Mouse (Mus musculus) small intestine, adult 2 months (tissue): ENCODE measurements around the gene Cbx1. TPM values are rescaled to one million over a fixed set of nuclear protein-coding genes. Genes with fewer than 3 reads are reported as not detected.
A peak's percentile ranks its signal among the peaks of the same experiment; 100 is the strongest.

Experiments used
- H3K27ac ChIP-seq: fragments of 200-500 bp; 2 replicates; pipeline ENCODE4 v1.5.1; 2012; ENCODE audit warnings: low read depth, low read length, control low read depth, inconsistent platforms; ENCODE audit not compliant: insufficient read depth
- H3K27me3 ChIP-seq: fragments of 200-500 bp; 2 replicates; pipeline ENCODE4 v1.6.1; 2012; ENCODE audit warnings: mild to moderate bottlenecking, moderate library complexity, low read length, inconsistent platforms; ENCODE audit not compliant: control insufficient read depth, insufficient read depth
- H3K36me3 ChIP-seq: fragments of 200-500 bp; 2 replicates; pipeline ENCODE4 v1.6.1; 2012; ENCODE audit warnings: mild to moderate bottlenecking, low read length, control low read depth, inconsistent platforms; ENCODE audit not compliant: control insufficient read depth, insufficient read depth
- H3K4me1 ChIP-seq: fragments of 200-500 bp; 2 replicates; pipeline ENCODE4 v1.6.1; 2012; ENCODE audit warnings: low read length, inconsistent platforms, mixed read lengths; ENCODE audit not compliant: control insufficient read depth, insufficient read depth, insufficient read length
- H3K4me3 ChIP-seq: fragments of 200-500 bp; 2 replicates; pipeline ENCODE4 v1.5.1; 2012; ENCODE audit warnings: low read depth, mild to moderate bottlenecking, control low read depth, inconsistent platforms, low read length, moderate library complexity
- CTCF ChIP-seq: fragments of 200-500 bp; IDR thresholded peaks from 2 replicates; pipeline ENCODE4 v1.5.1; 2012; ENCODE audit warnings: low read depth, mild to moderate bottlenecking, control low read depth, inconsistent platforms, low read length, moderate library complexity, mixed read lengths; ENCODE audit not compliant: insufficient replicate concordance, insufficient read length; ENCODE audit errors: extremely low read depth
- POLR2A ChIP-seq: fragments of 200-500 bp; IDR thresholded peaks from 2 replicates; pipeline ENCODE4 v1.6.1; 2012; ENCODE audit warnings: low read depth, mild to moderate bottlenecking, control low read depth, inconsistent platforms, low read length, moderate library complexity
- WGBS: fragments of 180-500 bp; shearing (Covaris S2); methylation state at CpG from one replicate; pipeline ENCODE4 v1.1.7; 2018; 5-methylcytosine and 5-hydroxymethylcytosine counted together
- polyA plus RNA-seq: library from polyadenylated mRNA; depleted of rRNA; stranded (reverse); fragments of >200 nt; gene quantifications from 2 replicates; pipeline ENCODE4 v1.2.3, GENCODE M21; 2012

The Cbx1 gene
- polyA plus RNA-seq, 1 experiment = 18.1 TPM

DNA sequence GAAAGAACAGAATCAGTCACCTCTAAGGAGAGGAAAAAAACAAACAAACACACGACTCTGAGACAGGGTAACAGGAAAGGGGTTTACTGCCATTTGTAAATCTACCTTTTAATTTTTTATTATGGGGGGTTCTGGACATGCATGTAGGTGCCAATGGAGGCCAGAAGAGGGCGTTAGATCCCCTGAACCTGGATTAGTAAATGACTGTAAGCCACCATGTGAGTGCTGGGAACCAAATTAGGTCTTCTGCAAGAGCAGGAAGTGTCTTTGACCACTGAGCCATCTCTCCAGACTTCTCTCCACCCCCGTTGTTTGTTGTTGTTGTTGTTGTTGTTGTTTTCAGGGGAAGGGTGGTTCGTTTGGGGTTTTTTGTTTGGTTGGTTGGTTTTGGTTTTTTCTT lies 31.5 kb upstream of the Cbx1 start:
- no peaks in the 10 kb centered on the region for H3K36me3 ChIP-seq
- no peak overlapping the region for H3K4me3 ChIP-seq
- 48% methylated on average over 4 of the region's 4 CpGs for WGBS
- H3K27me3 ChIP-seq = no peaks in the 10 kb centered on the region
- H3K27ac ChIP-seq = no peak overlapping the region
- no peaks in the 10 kb centered on the region for H3K4me1 ChIP-seq
- TF ChIP-seq POLR2A (no peak), CTCF (no peak)

DNA sequence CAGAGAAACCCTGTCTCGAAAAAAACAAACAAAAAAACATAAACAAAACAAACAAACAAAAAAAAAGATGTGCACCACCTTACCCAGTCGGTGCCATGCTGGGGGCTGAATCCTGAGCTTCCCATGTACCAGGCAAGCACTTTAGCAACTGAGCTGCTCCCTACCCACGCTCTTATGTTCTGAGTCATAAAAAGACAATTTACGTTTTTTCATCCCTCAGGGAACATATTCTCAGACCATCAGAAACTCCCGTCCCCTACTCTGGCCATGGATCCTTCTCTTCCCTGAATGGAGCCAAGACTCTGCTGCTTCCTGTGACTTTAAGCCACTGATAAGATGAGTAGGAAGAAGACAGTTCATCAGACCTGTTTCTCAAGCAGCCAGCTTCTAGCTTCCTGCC lies 30.5 kb upstream of the Cbx1 start:
- TF ChIP-seq CTCF (no peak), POLR2A (no peak)
- Histone ChIP-seq H3K4me3 (no peak overlapping the region), H3K36me3 (no peaks in the 10 kb centered on the region), H3K27me3 (no peaks in the 10 kb centered on the region), H3K27ac (no peak overlapping the region), H3K4me1 (peaks cover 2% of the 10 kb centered on the region; the same call in 1 of the 2 replicates)
- WGBS = 64% methylated on average over 5 of the region's 5 CpGs

DNA sequence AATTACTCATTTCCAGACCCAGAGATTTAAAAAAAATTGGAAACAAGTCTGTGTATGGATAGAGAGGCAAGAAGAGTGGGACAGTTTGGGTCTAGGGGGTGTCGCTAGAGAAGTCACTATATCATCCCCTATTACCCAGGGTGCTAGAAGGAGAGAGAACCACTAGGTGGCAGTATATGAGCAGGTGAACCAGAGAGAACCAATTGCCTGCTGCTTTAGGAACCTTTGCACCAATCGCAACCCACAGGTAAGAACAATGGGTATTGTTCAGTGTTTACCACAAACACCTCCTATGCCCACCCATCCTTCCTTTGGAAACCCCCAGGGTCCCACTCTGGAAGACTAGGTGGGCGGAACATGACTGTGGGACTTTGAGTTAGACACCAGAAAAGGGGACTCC lies 28.9 kb upstream of the Cbx1 start:
- no peak overlapping the region for H3K27ac ChIP-seq
- peaks cover 2% of the 10 kb centered on the region for H3K4me1 ChIP-seq
- H3K36me3 ChIP-seq = no peaks in the 10 kb centered on the region
- H3K27me3 ChIP-seq = no peaks in the 10 kb centered on the region
- TF ChIP-seq CTCF (peak; percentile 38; the same call in 1 of the 2 replicates), POLR2A (no peak)
- no peak overlapping the region for H3K4me3 ChIP-seq
- 28% methylated on average over 3 of the region's 3 CpGs for WGBS

DNA sequence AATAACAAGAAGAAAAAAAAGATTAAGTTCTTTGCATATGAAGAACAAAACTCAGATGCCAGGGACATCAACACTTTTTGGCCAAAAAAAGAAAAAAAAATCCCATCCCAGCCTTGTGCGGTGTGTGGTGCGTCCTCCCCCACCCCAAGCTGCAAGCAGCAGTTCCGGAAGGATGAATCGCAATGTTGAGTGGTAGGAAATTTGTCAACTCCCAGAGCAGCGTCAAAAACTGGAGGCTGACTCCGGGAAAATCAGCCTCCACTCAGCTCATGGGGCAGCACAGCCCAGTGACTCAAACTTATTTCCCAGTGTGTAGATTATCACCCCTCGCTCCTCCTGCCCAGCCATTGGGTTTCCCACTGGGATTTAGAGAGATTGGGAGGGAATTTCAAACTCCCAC lies 26.9 kb upstream of the Cbx1 start:
- Histone ChIP-seq H3K4me1 (peaks cover 10% of the 10 kb centered on the region), H3K27me3 (no peaks in the 10 kb centered on the region), H3K4me3 (no peak overlapping the region), H3K27ac (no peak overlapping the region), H3K36me3 (no peaks in the 10 kb centered on the region)
- no peak for TF ChIP-seq CTCF
- no peak for TF ChIP-seq POLR2A
- WGBS = 70% methylated on average over 7 of the region's 7 CpGs

DNA sequence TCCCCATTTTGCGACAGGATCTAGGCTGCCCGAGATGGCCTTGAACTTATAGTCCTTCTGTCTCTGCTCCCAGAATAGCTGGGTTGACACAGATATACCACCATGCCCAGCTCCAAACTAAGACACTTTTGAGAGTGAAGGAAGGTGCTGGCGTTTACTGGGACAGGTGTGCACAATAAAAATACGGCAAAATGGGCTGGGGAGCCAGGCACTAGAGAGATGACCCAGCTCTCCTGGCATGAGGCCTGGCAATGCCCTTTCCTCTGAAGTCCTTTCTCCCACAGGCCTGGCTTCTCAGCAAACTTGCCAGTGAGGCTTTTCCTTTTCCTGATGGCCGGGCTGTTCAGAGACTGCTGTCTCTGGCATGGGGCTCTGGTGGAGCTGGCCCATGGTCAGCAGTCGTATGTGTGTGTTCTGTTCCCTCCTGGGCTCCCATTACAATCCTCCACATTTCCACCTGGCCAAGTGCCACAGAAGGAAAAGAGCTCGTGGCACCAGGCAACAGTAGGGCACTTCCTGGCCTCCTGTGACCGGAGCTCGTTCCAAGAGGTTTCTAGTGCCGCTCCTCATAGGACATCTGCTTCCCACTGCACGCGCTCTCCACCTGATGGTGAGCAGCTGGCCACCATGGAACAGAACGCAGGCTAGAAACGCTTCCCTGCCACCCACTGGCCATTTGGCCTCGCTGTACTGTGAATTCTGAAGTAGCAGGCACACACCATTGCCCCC lies 26.0 kb upstream of the Cbx1 start:
- no peak overlapping the region for H3K4me3 ChIP-seq
- H3K27me3 ChIP-seq = no peaks in the 10 kb centered on the region
- TF ChIP-seq POLR2A (no peak), CTCF (no peak)
- no peak overlapping the region for H3K27ac ChIP-seq
- peaks cover 10% of the 10 kb centered on the region for H3K4me1 ChIP-seq
- 59% methylated on average over 15 of the region's 15 CpGs for WGBS
- H3K36me3 ChIP-seq = peaks cover 2% of the 10 kb centered on the region; the same call in 1 of the 2 replicates

DNA sequence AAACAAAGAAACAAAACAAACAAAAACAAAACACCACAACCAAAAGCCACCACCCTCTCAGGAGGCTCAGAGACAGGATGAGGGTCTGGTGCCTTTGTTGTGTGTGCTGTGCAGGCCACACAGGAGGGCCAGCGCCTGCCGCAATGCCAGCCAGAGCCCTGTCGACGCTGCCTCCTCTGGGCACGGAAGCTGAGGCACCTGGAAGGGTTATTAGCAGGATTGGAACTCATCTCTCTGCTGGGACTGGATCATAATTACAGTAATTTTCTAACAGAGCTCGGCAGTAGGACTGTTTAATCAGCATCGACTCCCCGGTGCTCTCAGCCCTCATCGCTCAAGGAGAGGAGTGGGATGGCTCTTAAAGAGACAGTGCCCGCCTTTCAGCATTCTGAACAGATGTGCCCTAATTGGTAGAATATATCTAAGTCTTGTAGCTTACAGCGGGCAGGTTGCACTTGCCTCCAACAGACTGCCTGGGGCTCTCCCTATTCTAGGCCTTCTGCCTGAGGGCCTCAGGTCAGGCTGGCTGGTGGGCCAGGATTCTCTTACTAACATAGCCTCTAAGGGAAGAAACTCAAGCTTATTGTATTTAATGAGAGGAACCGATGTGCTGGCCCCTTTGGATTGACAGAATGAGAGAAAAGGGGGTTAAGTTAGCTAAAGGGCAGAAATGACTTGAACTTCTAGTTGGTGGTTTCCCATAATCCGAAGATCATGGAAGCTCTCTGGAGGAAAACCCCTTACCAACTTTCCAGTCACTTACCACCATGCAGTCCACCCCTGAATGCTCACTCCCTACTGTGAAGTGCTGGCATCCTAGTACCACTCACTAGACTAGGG lies 24.2 kb upstream of the Cbx1 start:
- WGBS = 87% methylated on average over 13 of the region's 13 CpGs
- H3K36me3 ChIP-seq = peaks cover 14% of the 10 kb centered on the region
- no peaks in the 10 kb centered on the region for H3K27me3 ChIP-seq
- H3K4me3 ChIP-seq = no peak overlapping the region
- TF ChIP-seq POLR2A = no peak
- TF ChIP-seq CTCF = no peak
- H3K27ac ChIP-seq = peak overlapping the region; percentile 60
- peaks cover 10% of the 10 kb centered on the region for H3K4me1 ChIP-seq

DNA sequence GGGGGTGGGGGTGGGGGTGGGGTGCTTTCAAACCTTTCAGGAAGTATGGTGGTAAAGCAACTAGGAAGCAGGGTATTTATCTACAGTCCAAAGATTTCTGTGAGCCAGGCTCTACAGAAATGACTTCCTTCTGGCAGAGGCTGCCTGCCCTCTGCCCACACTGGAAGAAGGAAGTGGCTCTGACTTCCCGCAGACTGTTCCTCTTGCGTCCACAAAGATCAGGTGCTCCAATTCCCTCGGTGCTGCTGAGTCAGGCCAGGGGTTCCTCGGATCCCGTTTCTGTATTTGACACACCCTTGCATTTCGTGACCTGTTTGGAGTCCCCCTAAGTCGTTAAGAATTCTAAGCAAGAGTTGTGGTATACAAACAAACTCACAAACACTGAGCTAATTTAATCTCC lies 23.3 kb upstream of the Cbx1 start:
- WGBS = 19% methylated on average over 7 of the region's 7 CpGs
- Histone ChIP-seq H3K4me3 (no peak overlapping the region), H3K4me1 (peaks cover 10% of the 10 kb centered on the region), H3K27me3 (no peaks in the 10 kb centered on the region), H3K36me3 (peaks cover 21% of the 10 kb centered on the region), H3K27ac (peak overlapping the region; percentile 54)
- TF ChIP-seq CTCF = no peak
- no peak for TF ChIP-seq POLR2A
